Mouse (Mus musculus) regulatory T cell (primary cell): ENCODE measurements around the gene Ubxn11.

Experiments
- in situ Hi-C: fragments of 300-600 bp; cut with MboI, MseI; formaldehyde crosslinking; loops from one replicate; pipeline ENCODE4 v1.15.1; 2025; ENCODE audit warnings: high pct_unique_total_duplicates

Ubxn11 gene

DNA sequence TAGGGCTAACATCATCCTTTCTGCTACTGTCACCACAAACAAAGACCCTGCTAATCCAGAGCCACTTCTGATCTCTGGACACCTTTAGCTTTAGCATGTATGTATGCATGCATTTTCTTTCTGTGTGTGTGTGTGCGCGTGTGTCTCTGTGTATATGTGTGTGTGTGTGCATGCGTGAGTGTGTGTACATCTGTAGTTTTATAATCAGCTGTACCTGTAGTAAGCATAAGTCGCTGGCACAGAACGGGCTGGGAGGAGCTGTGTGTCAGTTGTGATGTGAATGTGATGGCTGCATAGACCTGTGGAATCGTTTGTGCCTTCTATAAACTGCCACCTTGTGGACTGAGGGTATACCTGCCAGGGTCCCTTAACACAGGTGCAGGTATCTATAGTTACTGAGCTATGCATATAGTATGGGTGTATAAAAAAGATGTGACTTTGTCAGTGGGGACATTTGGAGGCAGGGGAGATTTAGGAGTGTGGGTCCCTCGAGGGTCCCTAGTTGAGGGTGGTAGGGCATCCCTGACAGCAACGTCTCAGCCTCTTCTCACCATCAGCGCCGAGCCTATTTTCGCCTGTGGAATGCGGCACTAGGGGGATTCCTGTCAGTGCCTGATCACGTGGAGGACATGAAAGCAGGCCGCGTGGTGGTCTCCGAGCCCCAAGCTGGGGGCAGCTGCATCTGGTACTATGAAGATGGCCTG lies 11.7 kb upstream of the Ubxn11 start:
- in situ Hi-C loops, result loop anchor here (5.0 kb wide), 1 partner anchor 37 kb away; the partner anchor contains the start of gene Sh3bgrl3

DNA sequence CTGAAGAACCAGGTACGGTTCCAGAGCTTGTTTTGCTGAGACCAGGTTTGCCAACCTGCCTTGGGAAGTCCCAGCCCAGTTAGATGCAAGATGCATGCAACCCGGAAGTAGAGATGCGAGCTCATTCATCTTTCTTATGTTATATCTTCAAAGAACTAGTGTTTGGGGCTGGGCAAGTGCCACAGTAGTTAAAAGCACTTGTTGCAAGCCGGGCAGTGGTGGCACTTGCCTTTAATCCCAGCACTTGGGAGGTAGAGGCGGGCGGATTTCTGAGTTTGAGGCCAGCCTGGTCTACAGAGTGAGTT lies 11.2 kb upstream of the Ubxn11 start:
- in situ Hi-C loops, result loop anchor here (5.0 kb wide), 1 partner anchor 36 kb away; the partner anchor contains the start of gene Sh3bgrl3

DNA sequence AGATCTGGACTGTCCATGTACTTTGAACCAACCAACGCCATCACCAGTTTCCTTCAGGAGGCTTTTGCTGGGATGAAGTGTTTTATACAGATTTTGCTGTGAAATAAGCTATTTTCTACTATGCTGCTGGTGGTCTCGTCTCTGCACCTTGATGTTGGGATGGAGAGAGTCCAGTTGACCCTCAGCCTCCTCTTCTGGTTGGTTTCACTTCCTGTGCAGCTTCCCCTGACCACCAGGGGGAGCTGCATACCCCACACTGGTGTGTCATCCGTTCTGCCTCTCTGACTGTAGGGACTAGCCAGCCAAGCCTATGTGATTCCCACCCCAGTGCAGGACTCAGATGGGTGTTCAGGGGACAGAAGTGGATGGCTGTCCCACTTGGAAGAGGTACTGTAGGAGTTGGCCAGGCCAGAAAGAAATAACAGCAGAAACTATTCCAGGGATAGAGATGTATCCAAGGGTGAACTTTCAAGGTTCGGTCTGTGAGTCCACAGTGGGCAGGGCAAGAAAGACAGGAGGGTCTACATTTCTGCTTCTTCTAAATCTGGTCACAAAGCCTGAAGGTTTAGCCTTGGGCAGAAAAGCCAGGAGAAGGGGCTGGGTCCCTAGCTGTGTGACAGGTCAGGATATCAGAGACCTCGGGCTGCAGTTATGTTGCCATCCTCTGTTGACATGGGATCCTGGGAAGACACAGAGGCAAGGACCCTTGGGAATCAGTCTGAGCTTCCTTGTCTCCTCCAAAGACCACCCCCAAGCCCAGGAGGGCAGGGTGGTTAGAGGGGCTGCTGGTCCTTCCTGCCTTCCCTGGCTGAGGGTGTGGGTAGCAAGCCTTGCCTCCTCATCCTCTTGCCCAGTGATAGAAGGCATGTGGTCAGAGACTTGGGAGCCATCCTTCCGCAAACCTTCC lies 9.7 kb upstream of the Ubxn11 start:
- in situ Hi-C loops, result loop anchor here (5.0 kb wide), 1 partner anchor 35 kb away; the partner anchor contains the start of gene Sh3bgrl3

DNA sequence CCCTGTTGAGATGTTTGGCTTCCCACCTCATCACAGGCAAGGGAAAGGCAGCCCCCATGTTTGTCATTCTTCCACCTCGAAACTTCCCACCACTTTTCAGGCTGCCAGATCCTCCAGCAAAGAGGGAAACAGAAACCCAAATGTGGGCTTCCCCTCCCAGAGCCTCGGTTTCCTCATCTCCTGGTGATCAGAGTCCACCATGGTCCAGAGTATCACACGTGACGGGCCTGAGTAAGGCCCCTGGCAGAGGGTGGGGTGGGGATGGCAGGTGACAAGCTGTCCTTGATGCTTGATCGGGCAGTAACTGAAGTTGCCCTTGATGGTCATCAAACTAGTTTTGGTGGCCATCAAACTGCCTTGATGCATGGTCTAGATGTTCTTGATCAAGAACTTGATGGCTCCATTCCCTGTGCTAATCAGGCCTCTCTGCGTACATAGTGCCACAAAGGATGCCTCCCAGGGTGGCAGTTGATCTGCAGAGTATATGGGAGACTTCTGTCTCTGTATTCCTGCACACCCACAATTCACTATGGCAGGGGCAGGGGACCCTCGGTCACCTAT lies 8.3 kb upstream of the Ubxn11 start:
- in situ Hi-C loops, result loop anchor here (5.0 kb wide), 1 partner anchor 33 kb away; the partner anchor contains the start of gene Sh3bgrl3

DNA sequence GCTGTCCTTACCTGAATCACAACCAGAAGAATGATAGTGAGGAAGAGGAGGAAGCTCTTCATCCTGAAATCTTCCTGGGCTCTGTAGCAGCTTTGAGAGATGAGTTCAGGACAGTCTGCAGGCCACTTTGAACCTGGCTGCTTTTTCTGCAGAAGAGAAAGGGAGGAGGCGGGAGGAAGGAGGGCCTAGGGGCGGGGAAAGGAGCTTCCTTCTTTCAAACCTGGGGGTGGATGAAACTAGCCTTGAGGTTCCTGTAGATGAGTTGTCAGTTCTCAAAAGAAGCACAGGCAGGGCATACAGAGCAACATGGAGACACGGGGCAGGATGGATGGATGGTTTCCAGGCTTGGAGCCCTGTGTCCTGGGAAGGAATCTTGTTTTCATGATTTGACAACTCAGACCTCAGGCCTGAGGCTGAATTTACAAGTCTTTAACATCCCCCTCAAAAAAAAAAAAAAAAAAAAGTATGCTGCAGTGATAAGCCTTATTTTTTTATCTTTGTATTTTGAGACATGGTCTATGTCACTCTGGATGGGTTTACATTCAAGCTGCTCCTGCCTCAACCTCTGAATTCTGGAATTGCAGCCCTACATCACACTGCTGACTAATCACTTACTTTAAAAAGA lies 7.3 kb upstream of the Ubxn11 start, which contains the start of gene Cd52:
Cd52 (minus strand) TSS at position 160 of the 625 bp plus-strand sequence.
- in situ Hi-C loops, result loop anchor here (5.0 kb wide), 1 partner anchor 32 kb away; the partner anchor contains the start of gene Sh3bgrl3

DNA sequence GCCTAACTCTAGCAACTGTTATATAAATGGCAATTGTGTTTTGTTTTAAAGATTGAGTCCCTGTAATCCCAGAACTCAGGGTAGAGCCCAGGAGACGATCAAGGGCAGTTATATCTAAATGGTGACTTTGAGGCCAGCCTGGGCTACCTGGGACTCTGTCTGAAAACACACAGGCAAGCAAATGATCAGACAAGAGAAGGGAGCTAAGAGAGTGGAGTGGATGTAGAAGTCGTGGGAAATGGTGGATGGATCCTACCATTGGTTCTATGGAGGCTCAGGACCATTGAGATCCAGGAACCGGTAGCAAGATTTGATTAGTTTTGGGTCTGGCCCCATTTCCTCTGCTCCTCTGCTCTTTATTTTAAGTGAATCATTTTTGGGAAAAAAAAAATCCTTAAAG lies 6.2 kb upstream of the Ubxn11 start:
- in situ Hi-C loops, result no loop called here

DNA sequence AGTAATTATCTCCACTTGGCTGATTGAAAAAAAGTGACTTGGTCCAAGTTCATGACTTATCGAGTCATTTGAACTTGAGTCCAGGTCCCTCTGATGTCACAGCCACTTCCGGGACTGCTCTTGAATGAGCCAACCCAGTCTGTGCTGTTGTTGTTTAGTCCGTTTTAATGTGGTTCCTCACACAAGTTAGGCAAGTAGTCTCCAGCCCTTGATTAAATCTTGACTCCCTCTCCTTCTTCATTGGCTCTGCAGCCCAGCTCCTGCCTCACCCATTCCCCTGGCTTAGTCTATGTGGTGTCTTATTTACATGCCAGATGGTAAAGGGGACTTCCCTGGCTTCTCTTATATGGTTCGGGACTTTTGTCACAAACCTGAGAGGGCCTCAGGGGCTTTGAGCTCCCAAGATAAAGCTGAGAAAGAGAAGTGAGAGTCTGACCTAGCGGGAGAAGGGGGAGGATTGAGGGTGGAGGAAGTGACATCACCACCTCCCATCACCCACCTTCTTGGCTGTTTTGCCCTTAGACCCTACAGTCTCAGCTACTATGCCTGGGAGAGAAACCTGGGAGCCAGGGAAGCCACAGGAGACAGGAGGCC lies 5.3 kb upstream of the Ubxn11 start:
- in situ Hi-C loops, result no loop called here

DNA sequence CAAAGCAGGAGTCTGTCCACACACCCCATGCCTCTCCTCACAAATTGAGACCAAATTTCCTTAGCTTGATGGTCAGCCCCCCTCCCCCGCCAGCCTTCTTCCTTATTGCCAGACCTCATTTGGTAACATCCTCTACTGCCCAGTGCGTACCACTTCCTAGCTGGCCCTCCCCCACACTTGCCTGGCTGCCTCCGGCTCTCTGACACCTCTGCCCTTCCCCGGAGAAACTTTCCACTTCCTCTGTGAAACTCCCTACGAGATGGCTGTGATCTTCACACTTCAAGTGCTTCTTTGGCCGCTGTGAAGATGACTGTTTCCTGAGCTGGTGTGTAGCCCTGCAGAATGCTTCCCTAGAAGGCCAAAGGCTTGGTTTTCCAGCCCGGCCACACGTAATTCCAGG lies 3.7 kb upstream of the Ubxn11 start:
- in situ Hi-C loops, result no loop called here

DNA sequence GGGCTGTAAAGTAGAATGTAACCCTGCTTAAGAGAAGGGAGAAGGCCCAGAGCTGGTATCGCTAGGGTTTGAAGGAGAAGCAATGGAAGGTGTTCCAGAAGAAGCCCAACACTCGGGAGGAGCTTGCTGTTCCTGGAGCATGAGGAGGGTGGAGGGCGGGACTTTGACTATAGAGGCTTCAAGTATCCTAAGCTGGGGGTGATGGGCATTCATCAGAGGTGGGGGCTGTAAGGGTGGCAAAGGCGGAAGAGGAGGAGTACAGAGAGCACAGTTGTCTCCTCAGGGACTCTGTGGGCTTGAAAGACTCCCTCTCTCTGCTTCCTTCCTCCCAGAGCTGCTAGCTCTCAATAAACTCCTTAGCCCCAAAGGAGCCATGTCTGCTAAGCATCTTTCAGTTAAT lies 2.1 kb upstream of the Ubxn11 start:
- in situ Hi-C loops, result loop anchor here (25.0 kb wide), 1 partner anchor 2012 kb away; no protein-coding TSS in a partner anchor

DNA sequence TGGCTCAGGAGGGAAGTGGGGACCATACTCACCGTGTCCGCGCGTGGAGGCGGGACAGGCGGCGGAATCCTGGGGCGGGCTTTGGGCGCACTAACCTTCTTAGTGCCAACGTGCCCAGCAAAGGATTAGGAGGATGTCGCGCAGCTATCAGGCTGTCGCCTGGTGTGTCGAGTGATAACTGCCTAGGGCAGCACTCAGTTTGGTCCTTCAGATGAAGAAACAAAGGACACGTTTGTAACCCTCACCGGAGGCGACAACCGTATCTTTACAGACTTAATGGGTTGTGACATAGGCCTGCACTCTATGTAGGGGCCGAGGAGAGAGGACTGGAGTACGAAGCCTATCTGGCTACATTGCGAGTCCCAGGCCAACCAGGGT lies 361 bp downstream of the Ubxn11 start:
- in situ Hi-C loops, result loop anchor here (25.0 kb wide), 1 partner anchor 2010 kb away; no protein-coding TSS in a partner anchor

DNA sequence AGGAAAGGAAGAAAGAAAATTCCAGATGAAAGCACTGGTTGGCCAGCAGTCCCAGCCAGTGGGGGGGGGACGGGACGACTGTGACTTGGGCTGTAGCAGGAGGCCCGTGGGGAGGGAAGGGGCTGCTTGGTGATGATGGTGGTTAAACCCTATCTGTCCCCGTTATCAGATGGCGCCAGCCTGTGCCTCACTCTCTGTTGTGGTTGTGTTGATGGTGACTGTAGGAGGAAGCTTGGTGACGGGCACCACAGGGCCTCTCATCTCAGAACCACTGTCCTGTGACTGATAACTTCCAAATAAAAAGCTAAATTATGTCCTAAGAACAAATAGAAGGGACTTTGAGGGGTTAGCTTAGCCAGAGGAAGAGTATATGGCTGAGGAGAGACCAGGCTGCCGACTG lies 3.7 kb downstream of the Ubxn11 start:
- in situ Hi-C loops, result loop anchor here (25.0 kb wide), 1 partner anchor 2006 kb away; no protein-coding TSS in a partner anchor

DNA sequence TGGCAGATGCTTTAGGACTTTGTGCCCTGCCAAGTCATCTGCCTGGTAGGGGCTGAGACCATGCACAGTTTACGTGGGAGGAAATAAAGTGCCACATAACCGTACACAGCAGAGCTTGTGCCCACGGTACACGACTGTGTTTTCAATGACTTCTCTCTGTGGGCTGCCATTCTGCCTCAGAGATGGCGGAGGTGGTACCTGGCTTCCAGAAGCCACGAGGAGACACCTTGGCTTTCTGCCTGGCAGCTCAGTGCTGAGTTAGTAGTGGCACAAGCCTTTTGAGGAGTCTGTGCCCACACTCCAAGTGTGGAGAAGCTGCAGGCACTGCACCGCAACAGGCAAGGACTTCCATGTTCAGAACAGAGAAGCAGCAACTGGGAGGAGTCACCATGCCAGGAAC lies 5.4 kb downstream of the Ubxn11 start:
- in situ Hi-C loops, result loop anchor here (25.0 kb wide), 1 partner anchor 2005 kb away; no protein-coding TSS in a partner anchor

DNA sequence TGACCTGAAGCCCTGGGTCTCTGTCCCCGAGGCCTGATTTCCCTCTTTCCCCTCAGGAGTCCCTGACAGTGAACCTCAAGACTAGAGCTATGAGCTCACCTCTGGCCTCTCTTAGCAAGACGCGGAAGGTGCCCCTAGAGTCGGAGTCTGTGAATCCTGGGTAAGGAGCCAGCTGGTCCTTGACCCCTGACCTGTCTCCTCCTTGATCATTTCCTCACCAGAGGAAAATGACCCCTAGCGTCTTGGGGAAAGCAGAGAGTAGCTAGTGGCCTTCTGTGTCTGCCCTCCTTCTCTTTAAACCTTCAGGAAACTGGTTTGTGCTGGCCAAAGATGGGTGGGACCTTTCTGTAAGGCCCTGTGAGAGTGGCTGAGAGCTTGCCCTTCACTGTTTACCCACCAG lies 5.8 kb downstream of the Ubxn11 start:
- in situ Hi-C loops, result loop anchor here (25.0 kb wide), 1 partner anchor 2004 kb away; no protein-coding TSS in a partner anchor

DNA sequence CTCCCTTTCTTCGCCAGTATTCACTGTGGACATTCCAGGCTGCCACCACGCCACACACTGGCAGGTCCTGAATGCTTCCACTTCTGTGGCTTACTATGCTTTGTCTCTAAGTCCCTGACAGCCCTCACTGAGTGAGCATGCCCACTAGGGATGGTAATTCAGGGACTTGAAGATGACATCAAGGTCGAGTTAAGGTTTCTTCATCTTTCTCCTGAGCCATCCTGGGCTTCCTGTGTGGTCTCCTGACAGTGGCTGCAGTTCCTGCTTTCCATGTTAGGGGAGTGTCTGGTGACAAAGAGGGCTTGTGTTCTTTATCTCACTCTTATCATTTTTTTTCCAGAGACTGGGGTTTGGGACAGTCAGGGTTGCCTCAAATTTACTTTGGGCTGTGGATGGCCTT lies 8.3 kb downstream of the Ubxn11 start:
- in situ Hi-C loops, result loop anchor here (25.0 kb wide), 1 partner anchor 2002 kb away; no protein-coding TSS in a partner anchor

DNA sequence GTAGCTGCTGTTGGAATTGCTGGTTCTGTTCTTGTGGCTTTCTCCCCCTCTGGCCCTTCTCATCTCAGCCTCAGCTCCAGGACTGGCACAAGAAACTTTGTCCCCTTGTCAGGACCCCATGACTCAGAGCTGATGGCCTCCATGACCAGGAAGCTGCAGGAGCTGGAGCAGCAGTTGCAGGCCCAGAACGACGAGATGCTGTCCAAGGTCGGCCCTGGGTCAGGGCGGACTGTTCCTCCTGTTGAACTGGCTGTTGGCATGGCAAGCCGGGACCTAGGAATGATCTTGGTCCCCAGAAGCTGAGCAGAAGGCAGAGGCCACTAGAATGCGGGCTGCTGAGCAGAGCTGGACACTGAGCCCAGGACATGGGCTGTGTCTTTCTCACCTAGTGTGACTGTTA lies 10.0 kb downstream of the Ubxn11 start:
- in situ Hi-C loops, result loop anchor here (25.0 kb wide), 1 partner anchor 2000 kb away; no protein-coding TSS in a partner anchor

DNA sequence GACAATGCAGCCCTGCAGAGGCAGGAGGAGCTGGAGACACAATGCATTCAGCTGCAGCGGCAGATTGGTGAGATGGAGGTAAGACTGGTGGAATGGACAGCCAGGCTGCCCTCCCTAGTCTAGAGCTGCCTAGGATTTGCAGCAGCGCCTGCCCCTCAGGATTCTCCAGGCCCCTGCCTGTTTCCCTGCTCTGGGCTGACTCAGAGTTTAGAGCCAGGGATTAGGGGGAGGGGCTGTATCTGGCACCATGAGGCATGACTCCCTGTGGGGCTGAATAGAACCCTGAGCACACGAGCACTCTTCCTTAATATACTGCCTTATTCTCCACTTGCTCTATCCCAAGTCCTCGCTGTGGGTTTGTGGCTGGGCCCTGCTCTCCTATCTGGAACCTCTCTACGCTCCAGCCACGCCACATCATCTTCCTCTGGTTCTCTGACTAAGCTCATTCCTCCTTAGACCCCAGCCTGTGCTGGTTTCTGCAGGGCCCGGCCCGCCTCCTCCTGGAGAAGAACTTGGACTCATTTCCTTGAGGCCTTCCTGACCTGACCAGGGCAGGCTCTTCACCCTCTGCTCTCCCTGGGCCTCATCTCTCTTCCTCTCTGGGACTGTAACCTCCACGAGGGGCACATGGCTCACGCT lies 11.1 kb downstream of the Ubxn11 start:
- in situ Hi-C loops, result loop anchor here (25.0 kb wide), 1 partner anchor 1999 kb away; no protein-coding TSS in a partner anchor

DNA sequence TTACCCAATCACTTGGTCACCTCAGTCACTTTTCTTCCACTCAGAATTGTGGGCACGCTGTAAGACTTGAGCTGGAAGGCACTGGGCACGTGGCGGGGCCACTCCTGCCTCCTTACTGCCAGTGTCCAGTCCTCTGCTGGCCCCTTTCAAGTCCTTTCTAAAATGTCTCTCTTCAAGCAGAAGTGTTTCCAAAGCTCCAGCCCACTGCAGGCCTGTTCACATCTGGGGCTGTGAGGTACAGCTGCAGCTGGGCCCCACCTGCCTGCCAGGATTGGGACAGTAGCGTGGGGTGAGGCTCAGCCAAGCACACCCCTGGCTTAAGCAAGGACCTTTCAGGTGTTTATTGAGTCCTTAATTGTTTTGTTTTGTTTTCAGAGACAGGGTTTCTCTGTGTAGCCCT lies 11.7 kb downstream of the Ubxn11 start:
- in situ Hi-C loops, result loop anchor here (25.0 kb wide), 1 partner anchor 1998 kb away; no protein-coding TSS in a partner anchor

DNA sequence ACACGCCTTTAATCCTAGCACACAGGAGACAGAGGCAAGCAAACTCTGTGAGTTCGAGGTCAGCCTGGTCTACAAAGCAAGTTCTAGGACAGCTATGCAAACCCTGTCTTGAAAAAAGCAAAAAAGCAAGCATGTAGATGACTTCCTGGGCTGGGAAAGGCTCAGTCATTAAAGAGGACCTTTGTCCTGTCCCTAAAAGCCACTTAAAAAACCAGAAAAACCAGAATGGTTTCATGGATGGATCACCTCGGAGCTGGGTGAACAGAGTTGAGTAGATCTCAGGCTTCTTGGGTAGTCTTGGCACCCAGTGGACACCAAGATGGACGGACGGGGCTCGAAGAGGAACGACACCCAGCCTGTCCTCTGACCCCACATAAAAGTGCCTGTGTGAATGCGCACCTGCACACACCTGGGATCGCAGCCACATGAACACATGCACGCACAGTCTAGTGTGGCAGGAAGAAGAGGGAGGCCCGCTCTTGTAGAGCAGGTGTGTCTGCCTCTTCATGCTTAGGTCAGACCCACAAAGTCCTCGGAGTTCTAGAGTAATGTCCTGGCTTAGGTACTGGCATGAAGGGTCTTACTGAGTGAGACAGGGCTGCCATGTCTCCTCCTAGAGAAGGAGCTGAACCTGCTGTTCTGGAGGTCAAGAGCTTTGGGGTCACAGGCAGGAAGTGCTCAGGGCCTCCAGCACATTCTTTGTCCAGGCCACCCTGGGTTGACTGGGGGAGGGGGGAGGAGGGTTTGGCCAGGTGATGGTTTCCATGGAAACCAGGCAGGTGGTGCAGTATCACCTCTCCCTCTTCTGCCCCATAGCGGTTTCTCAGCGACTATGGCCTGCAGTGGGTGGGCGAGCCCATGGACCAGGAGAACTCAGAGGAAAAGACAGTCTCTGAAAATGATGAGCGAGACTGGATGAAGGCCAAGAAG lies 13.1 kb downstream of the Ubxn11 start:
- in situ Hi-C loops, result loop anchor here (25.0 kb wide), 1 partner anchor 1997 kb away; no protein-coding TSS in a partner anchor

DNA sequence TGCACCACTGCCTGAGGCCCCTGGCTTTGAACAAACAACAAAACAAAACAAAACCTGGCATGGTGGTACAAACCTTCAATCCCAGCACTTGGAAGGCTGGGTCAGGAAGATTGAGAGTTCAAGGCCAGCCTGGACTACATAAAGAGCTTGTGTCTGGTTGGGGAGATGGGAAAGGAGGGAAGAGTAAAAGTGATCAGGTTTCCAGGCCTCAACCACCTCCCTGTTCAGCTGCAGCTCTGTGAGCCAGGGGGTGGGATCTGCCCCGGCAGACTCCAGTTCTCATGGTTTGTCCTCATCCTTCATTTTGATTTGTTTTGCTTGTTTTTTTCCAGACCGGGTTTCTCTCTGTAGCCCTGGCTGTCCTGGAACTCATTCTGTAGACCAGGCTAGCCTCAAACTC lies 14.1 kb downstream of the Ubxn11 start:
- in situ Hi-C loops, result loop anchor here (25.0 kb wide), 1 partner anchor 1996 kb away; no protein-coding TSS in a partner anchor
